Mouse (Mus musculus): Measurements from ENCODE around the gene Hmgb2.
A peak's percentile ranks its signal among the peaks of the same experiment; 100 is the strongest.

Hmgb2 gene

GRCm38 (mm10) chr8:57511316-57512118 is at the start of gene Hmgb2:
TSS of gene Hmgb2 (plus strand) at chr8:57511907.
- peak; percentile 100 for DNase-seq (ENCODE audit: low spot score)

- DNase-seq (ENCODE audit: low spot score): peak; percentile 6
Observed at GRCm38 (mm10) chr8:57462839-57463238, 48.9 kb upstream of the Hmgb2 start.

DNA sequence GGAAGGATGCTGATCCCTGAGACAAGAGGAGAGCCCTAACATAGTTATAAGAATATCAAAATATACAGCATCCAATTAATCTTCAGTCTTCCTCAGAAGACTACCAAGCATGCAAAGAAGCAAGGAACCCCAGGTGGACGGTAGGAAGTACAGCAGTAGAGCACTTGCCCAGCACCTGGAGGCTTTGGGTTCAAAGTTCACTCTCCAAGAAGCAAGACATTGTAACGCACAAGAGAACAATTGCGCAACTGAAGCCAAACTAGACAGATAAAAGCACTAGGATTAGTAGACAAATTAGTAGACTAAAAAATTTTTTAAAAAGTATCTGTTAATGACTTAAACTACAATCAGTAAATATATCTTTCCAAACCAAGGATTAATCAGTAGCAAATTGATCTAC is 48.0 kb upstream of the Hmgb2 start:
- no peak for DNase-seq (ENCODE audit: low spot score)

DNA sequence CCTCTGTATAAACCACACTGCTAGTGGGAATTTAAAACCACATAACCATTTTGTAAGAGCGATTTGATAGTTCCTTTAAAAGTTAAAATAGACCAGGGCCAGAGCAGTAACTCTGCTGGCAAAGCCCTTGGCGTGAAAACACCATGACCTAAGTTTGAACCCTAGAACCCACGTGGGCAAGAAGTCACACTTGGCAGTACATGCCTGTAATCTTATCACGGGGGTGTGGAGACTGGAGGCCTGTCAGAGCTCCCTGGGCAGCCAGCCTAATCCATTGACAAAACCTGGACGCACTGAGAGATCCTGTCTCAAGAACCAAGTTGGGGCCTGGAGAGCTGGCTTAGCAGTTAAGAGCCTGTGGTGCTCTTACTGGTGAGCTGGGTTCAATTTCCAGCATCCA is 43.1 kb upstream of the Hmgb2 start:
- DNase-seq (ENCODE audit: low spot score): peak; percentile 73

DNA sequence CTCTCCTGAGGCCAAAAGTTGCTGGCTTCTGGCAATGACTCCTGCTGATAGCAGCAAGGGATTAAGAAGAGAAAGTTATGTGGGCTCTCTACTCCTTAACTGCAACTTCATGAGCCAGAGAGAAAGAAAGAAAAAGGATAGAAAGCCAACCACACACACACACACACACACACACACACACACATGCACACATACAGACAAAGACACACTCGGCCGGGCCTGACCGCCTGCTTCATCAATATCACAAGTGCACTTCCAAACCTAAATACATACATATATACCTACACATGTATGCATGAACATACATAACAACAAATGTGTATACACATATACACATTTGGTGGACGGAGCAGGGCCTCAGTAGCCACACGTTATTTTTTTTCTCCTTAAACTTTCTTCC is 40.8 kb upstream of the Hmgb2 start:
- DNase-seq (ENCODE audit: low spot score): no peak

DNA sequence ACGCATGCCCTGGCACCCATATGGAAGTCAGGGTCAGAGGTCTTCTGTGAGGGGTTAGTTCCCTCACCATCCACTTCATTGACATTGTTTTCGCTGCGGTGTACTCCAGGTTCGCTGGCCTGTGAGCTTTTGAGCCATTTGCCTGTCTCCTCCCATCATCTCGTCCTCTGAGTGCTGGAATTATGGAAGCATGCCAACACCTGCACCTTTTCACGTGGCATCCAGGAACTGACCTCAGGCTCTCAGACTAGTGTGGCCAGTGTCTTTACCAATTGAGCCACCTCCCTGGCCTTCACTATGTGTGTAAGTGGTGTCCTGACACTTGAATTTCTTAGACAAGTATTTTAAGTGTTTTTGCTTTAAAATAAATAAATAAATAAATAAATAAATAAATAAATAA is 38.0 kb upstream of the Hmgb2 start:
- DNase-seq (ENCODE audit: low spot score): no peak

GRCm38 (mm10) chr8:57478406-57478805 is 33.3 kb upstream of the Hmgb2 start:
- DNase-seq (ENCODE audit: low spot score): no peak

DNA sequence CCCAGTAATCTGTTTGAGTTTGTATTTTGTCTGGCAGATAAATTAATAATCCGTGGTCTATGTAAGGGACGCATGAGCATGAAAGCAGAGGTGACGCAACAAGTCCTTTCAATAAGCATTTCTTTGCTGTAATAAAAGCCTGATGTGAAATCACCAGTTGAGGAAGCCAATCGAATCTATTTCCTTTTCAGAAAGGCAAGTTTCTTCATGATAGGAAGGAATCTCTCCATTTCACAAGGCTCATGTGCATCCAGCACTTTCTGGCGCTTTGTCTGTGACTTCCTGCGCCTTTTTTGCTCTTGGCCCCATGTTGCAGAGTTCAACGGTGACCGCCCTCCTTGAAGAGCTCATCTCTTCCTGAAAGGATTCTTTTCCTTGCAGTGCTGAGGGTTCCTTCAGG is 32.0 kb upstream of the Hmgb2 start:
- no peak for DNase-seq (ENCODE audit: low spot score)

GRCm38 (mm10) chr8:57480606-57481005 is 31.1 kb upstream of the Hmgb2 start:
- no peak for DNase-seq (ENCODE audit: low spot score)

DNA sequence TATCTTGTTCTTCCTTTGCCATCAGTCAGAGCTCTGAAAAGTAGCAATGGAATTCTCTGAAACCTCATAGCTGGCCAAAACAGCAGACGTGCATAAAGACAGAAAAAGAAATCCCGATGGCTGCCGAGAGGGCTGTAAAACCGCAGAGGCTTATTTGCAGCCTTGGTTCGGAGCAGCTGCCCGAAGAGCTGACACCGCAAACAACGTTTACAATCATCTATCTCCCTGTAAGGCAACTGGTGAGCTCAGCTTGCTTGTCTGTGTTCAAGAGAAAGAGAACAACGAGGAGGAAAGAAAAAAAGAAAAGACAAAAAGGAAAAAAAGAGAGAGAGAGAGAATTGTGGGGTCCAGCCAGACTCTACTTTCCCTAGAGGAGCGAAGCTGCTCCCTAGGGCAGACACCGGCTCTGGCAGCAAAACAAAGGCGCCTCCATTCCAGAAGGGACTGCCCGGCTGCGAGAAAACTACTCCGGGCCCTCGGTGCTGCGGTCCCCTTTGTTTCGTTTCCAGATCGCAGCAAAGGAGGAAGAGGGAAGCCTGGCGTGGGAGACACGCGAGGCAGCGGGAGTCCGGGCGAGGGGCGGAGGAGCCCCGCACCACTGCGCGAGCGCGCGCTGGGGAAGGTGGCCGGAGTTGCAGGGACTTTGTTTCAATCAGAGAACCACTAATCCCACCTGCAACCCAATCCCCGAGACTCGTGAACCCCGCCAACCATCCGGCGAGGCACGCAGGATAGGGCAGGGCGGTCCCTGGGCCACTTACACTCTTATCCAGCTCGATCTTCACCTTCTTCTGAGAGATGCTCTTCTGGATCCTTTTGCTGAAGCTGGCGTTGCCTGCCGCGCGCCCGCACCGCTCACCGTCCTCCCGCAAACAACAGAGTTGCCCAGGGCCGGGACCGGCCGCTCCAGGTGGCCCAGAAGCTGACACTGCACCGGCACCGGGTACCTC is 24.9 kb upstream of the Hmgb2 start:
- peak; percentile 26 for DNase-seq (ENCODE audit: low spot score)

- DNase-seq (ENCODE audit: low spot score): peak; percentile 99
Observed at GRCm38 (mm10) chr8:57487441-57488155, 24.1 kb upstream of the Hmgb2 start, which contains the start of gene Sap30. TSS of gene Sap30 (minus strand) at chr8:57487860.

DNA sequence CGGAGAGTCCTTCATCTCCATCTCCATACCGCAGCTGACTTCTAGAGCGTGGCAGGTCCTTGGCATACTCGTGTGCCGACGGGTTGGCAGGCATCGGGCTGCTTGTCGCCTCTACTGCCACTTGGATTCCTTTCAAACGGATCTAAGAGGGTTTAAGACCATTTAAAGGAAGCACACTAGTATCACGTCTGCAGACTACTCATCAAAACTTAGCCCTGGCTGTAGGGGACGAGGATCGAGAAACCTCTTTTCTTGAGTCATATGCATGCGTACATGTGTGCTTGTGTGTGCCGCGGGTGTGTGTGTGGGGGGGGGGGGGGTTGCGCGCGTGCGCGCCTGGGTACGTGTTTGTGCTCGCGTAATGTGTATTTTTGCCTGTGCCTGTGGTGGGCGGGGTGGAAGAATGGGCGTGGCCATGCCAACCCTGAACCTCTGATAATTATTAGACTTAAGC is 23.4 kb upstream of the Hmgb2 start:
- peak; percentile 71 for DNase-seq (ENCODE audit: low spot score)

- no peak for DNase-seq (ENCODE audit: low spot score)
Observed at GRCm38 (mm10) chr8:57489366-57489765, 22.3 kb upstream of the Hmgb2 start.

DNA sequence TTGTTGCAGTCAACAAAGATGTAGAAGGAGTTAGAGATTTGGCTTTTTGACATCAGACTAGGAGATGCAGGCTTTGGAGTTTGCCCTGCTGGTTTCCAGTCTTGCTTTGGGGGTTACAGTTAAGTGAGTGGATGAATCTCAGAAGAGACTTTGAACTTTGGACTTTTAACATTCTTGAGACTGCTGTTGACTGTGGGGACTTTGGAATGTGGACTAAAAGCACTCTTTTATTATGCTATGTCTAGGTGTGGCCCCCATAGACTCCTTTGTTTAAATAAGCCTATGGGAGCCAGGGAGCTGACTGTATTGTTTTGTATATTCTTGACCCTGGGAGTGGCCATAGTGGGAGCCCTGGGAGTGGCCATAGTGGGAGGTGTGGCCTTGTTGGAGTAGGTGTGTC is 21.8 kb upstream of the Hmgb2 start:
- no peak for DNase-seq (ENCODE audit: low spot score)

DNA sequence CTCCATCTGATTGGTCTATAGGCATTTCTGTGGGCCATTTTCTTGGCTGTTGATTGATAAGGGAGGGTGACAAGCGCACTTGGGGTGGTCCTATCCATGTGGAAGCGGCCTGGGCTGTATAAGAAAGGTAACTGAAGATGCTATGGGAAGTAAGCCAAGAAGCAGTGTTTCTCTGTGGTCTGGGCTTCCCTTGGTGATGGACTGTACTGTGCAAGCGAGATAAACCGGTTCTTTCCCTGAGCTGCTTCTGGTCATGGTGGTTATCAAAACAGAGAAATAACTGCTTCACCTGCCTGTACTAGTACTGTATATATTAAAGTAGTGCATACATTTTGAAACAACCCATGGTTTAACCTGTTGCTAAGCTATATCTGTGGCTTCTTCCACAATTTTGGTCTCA is 19.8 kb upstream of the Hmgb2 start:
- DNase-seq (ENCODE audit: low spot score): no peak

DNA sequence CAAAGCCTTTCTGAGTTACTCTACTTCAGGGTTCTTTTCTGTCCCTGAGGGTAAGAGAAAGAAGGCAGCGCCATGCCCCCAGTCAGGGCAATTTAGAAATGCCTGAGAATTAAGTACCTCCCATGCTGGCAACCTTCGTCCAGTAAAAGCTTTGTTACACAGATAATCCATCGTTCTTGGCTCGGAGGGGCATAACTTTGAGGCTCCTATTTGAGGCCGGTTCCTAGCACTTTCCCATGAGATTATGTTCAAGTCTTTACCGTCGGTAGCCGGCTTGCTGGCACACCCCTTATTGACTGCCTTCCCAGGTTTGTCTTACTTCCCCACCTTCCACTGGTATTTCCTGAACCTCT is 13.2 kb upstream of the Hmgb2 start:
- no peak for DNase-seq (ENCODE audit: low spot score)

DNA sequence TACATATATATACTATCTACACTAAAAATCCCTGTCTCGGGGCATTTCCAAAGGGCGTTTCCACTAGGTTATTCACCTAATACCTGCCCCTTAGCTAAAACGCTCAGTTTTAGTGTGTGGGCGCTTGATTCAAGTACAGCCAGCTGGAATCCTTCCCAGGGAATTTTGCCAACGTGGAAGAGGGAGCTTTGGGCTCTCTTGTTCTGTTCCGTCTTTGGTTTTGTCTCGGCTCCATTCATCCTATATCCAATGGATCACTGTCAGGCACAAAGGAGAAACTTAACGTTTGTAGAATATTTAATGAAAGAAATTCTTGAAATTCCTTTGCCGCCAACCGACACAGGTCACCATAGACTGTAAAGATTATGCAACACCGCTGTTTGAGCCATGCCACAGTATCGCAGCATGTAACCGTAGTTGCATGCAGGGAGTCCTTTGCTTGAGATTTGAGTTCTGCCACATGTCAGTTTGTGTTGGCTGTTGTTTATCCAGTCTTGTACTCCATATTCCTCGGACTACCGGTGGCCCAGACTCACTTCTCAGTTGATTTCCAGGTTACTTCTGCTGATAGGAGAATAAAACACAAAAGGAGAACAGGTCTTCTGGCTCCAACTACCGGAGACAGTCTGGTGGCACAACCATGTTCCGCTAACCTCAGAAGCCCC is 12.7 kb upstream of the Hmgb2 start:
- DNase-seq (ENCODE audit: low spot score): peak; percentile 44

DNA sequence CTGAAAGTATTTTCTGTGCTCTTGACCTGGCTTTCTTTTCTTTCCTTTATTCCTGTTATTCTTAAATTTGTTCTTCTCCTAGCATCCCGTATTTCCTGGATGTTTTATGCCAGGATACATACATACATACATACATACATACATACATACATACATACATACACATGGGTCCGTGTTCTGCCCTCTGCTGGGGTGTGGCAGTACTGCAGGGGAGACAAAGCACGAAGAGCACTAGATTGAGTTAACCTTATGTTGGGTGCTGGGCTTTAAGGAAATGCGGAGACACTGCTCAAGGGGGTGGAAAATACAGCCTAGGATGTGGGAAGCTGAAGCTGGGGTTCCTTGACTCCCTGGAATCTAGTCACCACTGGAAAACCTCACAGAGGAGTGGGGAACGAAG is 8.1 kb upstream of the Hmgb2 start:
- DNase-seq (ENCODE audit: low spot score): peak; percentile 61

- DNase-seq (ENCODE audit: low spot score): peak; percentile 10
Observed at GRCm38 (mm10) chr8:57505500-57505899, 6.2 kb upstream of the Hmgb2 start.

DNA sequence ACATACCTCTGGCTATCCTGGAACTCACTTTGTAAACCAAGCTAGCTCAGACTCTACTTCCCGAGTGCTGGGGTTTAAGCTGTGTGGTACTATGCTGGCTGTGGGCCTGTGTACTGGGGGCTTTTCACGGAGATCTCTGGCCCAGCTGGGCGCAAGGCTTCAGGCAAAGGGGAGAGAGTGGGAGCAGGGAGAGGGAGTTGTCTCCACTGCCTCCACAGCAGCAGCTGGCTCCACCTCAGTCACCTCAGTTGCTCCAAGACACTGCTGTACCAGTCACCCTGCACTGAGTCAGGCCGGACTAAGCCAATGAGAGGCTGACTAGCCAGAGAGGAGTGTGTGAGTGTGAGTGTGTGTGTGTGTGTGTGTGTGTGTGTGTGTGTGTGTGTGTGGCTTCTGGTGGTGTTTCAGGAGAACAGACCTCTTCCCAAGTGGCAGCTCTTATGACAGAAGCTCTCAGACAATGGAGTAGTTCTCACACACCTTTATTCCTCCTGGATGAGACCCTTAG is 4.1 kb upstream of the Hmgb2 start:
- DNase-seq (ENCODE audit: low spot score): no peak

- DNase-seq (ENCODE audit: low spot score): peak; percentile 51
Observed at GRCm38 (mm10) chr8:57508657-57509056, 3.0 kb upstream of the Hmgb2 start.

Data from lung, postnatal 25 days (tissue).